Mouse (Mus musculus) stomach, embryonic 14.5 days (tissue): ENCODE measurements around the gene Rps10. TPM values are rescaled to one million over a fixed set of nuclear protein-coding genes. Genes with fewer than 3 reads are reported as not detected.

Experiments used
- ATAC-seq: fragments of 200-750 bp; cut with Nextera tagmentation; 2 replicates; pipeline ENCODE4 v1.8.0; 2017; ENCODE audit warnings: low read depth, moderate TSS enrichment; ENCODE audit not compliant: insufficient number of reproducible peaks, insufficient read depth, low FRiP score
- H3K27ac ChIP-seq: fragments of 300-500 bp; sonication (generic); 2 replicates; pipeline ENCODE4 v1.5.1; 2014; ENCODE audit warnings: mild to moderate bottlenecking, low read length, moderate library complexity, mixed read lengths
- H3K27me3 ChIP-seq: fragments of 300-500 bp; sonication (generic); 2 replicates; pipeline ENCODE4 v1.6.1; 2014; ENCODE audit warnings: low read length, control low read depth, mixed read lengths; ENCODE audit not compliant: control insufficient read depth, insufficient read depth
- H3K36me3 ChIP-seq: fragments of 300-500 bp; sonication (generic); 2 replicates; pipeline ENCODE4 v1.6.1; 2014; ENCODE audit warnings: mild to moderate bottlenecking, control low read depth, low read length, moderate library complexity, mixed read lengths; ENCODE audit not compliant: control insufficient read depth, insufficient read depth
- H3K4me1 ChIP-seq: fragments of 300-500 bp; sonication (generic); 2 replicates; pipeline ENCODE4 v1.6.1; 2014; ENCODE audit warnings: low read length, control low read depth, mixed read lengths; ENCODE audit not compliant: control insufficient read depth, insufficient read depth
- H3K4me2 ChIP-seq: fragments of 300-500 bp; sonication (generic); replicated peaks from 2 replicates; pipeline ENCODE4 v1.6.1; 2014; ENCODE audit warnings: low read depth, low read length, control low read depth
- H3K4me3 ChIP-seq: fragments of 300-500 bp; sonication (generic); 2 replicates; pipeline ENCODE4 v1.5.1; 2014; ENCODE audit warnings: low read depth, low read length, control low read depth
- H3K9ac ChIP-seq: fragments of 300-500 bp; sonication (generic); replicated peaks from 2 replicates; pipeline ENCODE4 v1.6.1; 2014; ENCODE audit warnings: low read depth, mild to moderate bottlenecking, control low read depth, low read length, moderate library complexity, mixed read lengths
- H3K9me3 ChIP-seq: fragments of 300-500 bp; sonication (generic); 2 replicates; pipeline ENCODE4 v1.6.1; 2016; ENCODE audit warnings: low read depth, low read length, control low read depth; ENCODE audit not compliant: control insufficient read depth
- WGBS: fragments of 180-500 bp; shearing (Covaris S2); extraction: QIAGEN DNeasy Blood & Tissue Kit; methylation state at CpG from one replicate; pipeline ENCODE4 v1.1.7; 2014; 5-methylcytosine and 5-hydroxymethylcytosine counted together
- polyA plus RNA-seq: library from polyadenylated mRNA; unstranded; fragments of >200 nt; fragmentation: Nextera tagmentation; extraction: Ambion mirVana; gene quantifications from 2 replicates; pipeline ENCODE4 v1.2.1, GENCODE M21; 2014

The Rps10 gene
- polyA plus RNA-seq, 1 experiment from 2014 or later = 1,246 TPM

- WGBS = 86% methylated on average over 15 of the region's 15 CpGs
- Histone ChIP-seq H3K9me3 (no peaks in the 10 kb centered on the region), H3K4me3 (no peak overlapping the region), H3K36me3 (peaks cover 45% of the 10 kb centered on the region), H3K4me2 (no peak overlapping the region), H3K4me1 (no peaks in the 10 kb centered on the region), H3K9ac (no peak overlapping the region), H3K27ac (no peak overlapping the region), H3K27me3 (no peaks in the 10 kb centered on the region)
- no peak for ATAC-seq
Measured at GRCm38 (mm10) chr17:27595659-27596375, 40.7 kb downstream of the Rps10 start.

- H3K4me2 ChIP-seq = no peak overlapping the region
- WGBS = 98% methylated on average over 7 of the region's 7 CpGs
- H3K27ac ChIP-seq = no peak overlapping the region
- H3K27me3 ChIP-seq = no peaks in the 10 kb centered on the region
- H3K4me3 ChIP-seq = no peak overlapping the region
- no peaks in the 10 kb centered on the region for H3K9me3 ChIP-seq
- no peaks in the 10 kb centered on the region for H3K4me1 ChIP-seq
- no peak for ATAC-seq
- peaks cover 57% of the 10 kb centered on the region for H3K36me3 ChIP-seq
- H3K9ac ChIP-seq = no peak overlapping the region
Measured at GRCm38 (mm10) chr17:27592565-27592910, 43.9 kb downstream of the Rps10 start.

- Histone ChIP-seq H3K4me1 (no peaks in the 10 kb centered on the region), H3K9ac (no peak overlapping the region), H3K9me3 (no peaks in the 10 kb centered on the region), H3K4me2 (no peak overlapping the region), H3K27me3 (no peaks in the 10 kb centered on the region), H3K36me3 (peaks cover 57% of the 10 kb centered on the region), H3K4me3 (no peak overlapping the region), H3K27ac (no peak overlapping the region)
- WGBS = 90% methylated on average over 12 of the region's 12 CpGs
- ATAC-seq = no peak
Measured at GRCm38 (mm10) chr17:27591826-27592564, 44.5 kb downstream of the Rps10 start.

GRCm38 (mm10) chr17:27588231-27588630 is 48.2 kb downstream of the Rps10 start:
- no peaks in the 10 kb centered on the region for H3K9me3 ChIP-seq
- no peak overlapping the region for H3K9ac ChIP-seq
- no peak overlapping the region for H3K4me2 ChIP-seq
- H3K36me3 ChIP-seq = peaks cover 35% of the 10 kb centered on the region
- H3K4me3 ChIP-seq = no peak overlapping the region
- 81% methylated on average over 8 of the region's 8 CpGs for WGBS
- no peaks in the 10 kb centered on the region for H3K4me1 ChIP-seq
- no peak for ATAC-seq
- H3K27me3 ChIP-seq = no peaks in the 10 kb centered on the region
- H3K27ac ChIP-seq = no peak overlapping the region

GRCm38 (mm10) chr17:27587252-27587651 is 49.2 kb downstream of the Rps10 start:
- H3K4me2 ChIP-seq = no peak overlapping the region

GRCm38 (mm10) chr17:27586661-27587060 is 49.8 kb downstream of the Rps10 start:
- Histone ChIP-seq H3K27me3 (no peaks in the 10 kb centered on the region), H3K4me3 (no peak overlapping the region), H3K36me3 (peaks cover 35% of the 10 kb centered on the region), H3K27ac (no peak overlapping the region), H3K9me3 (no peaks in the 10 kb centered on the region), H3K4me2 (no peak overlapping the region), H3K4me1 (no peaks in the 10 kb centered on the region), H3K9ac (no peak overlapping the region)
- WGBS = 65% methylated on average over 9 of the region's 9 CpGs
- no peak for ATAC-seq

More at GRCm38 (mm10) chr17:27587252-27587651, 49.2 kb downstream of the Rps10 start:
- Histone ChIP-seq H3K9ac (no peak overlapping the region), H3K27me3 (no peaks in the 10 kb centered on the region), H3K4me3 (no peak overlapping the region), H3K9me3 (no peaks in the 10 kb centered on the region), H3K27ac (no peak overlapping the region), H3K4me1 (no peaks in the 10 kb centered on the region), H3K36me3 (peaks cover 33% of the 10 kb centered on the region)
- 81% methylated on average over 12 of the region's 12 CpGs for WGBS
- no peak for ATAC-seq

GRCm38 (mm10) chr17:27583185-27583894 is 53.1 kb downstream of the Rps10 start:
- 85% methylated on average over 13 of the region's 13 CpGs for WGBS
- peaks cover 51% of the 10 kb centered on the region for H3K36me3 ChIP-seq

More at GRCm38 (mm10) chr17:27583185-27583894, 53.1 kb downstream of the Rps10 start:
- ATAC-seq = no peak
- H3K27ac ChIP-seq = no peak overlapping the region
- H3K4me1 ChIP-seq = no peaks in the 10 kb centered on the region
- no peak overlapping the region for H3K4me3 ChIP-seq
- no peak overlapping the region for H3K9ac ChIP-seq
- H3K4me2 ChIP-seq = no peak overlapping the region
- H3K27me3 ChIP-seq = no peaks in the 10 kb centered on the region
- H3K9me3 ChIP-seq = no peaks in the 10 kb centered on the region
